Mouse (Mus musculus): ENCODE results near the gene Dnaaf5. TPM values are rescaled to one million over a fixed set of nuclear protein-coding genes. Genes with fewer than 3 reads are reported as not detected.

Dnaaf5 gene
- polyA plus RNA-seq, 1 experiment from 2014 or later: 12.9 TPM

- 6% methylated on average over 12 of the region's 12 CpGs for WGBS
- Histone ChIP-seq H3K9me3 (replicated peaks) (no peaks in the 10 kb centered on the region), H3K4me3 (peak overlapping the region; percentile 68), H3K27me3 (ENCODE audit: low read depth, poor library complexity, severe bottlenecking) (peaks cover 50% of the 10 kb centered on the region), H3K36me3 (no peaks in the 10 kb centered on the region), H3K4me1 (peaks cover 11% of the 10 kb centered on the region), H3K27ac (peak overlapping the region; percentile 78)
- peak; percentile 39 for DNase-seq (ENCODE audit: low spot score)
Observed at GRCm38 (mm10) chr5:139129078-139129477, 20.9 kb upstream of the Dnaaf5 start.

- no peaks in the 10 kb centered on the region for H3K9me3 ChIP-seq (replicated peaks)
- peaks cover 50% of the 10 kb centered on the region for H3K27me3 ChIP-seq (ENCODE audit: low read depth, poor library complexity, severe bottlenecking)
- H3K4me1 ChIP-seq: peaks cover 11% of the 10 kb centered on the region
- H3K4me3 ChIP-seq: peak overlapping the region; percentile 68
- DNase-seq (ENCODE audit: low spot score): peak; percentile 52
- no peaks in the 10 kb centered on the region for H3K36me3 ChIP-seq
- H3K27ac ChIP-seq: peak overlapping the region; percentile 78
- WGBS: 5% methylated on average over 44 of the region's 55 CpGs
Observed at GRCm38 (mm10) chr5:139129572-139130151, 20.4 kb upstream of the Dnaaf5 start.

GRCm38 (mm10) chr5:139130351-139130750, 19.7 kb upstream of the Dnaaf5 start:
- Histone ChIP-seq H3K9me3 (replicated peaks) (no peaks in the 10 kb centered on the region), H3K4me3 (0 out of 2 replicates have a peak overlapping the region, but pooled peaks have one; percentile 68), H3K36me3 (no peaks in the 10 kb centered on the region), H3K27ac (no peak overlapping the region), H3K27me3 (ENCODE audit: low read depth, poor library complexity, severe bottlenecking) (peaks cover 50% of the 10 kb centered on the region), H3K4me1 (peaks cover 11% of the 10 kb centered on the region)
- DNase-seq (ENCODE audit: low spot score): no peak
- WGBS: 80% methylated on average over 5 of the region's 5 CpGs

- Histone ChIP-seq H3K27ac (no peak overlapping the region), H3K27me3 (ENCODE audit: low read depth, poor library complexity, severe bottlenecking) (peaks cover 27% of the 10 kb centered on the region), H3K36me3 (no peaks in the 10 kb centered on the region), H3K4me3 (no peak overlapping the region), H3K9me3 (replicated peaks) (no peaks in the 10 kb centered on the region), H3K4me1 (peaks cover 4% of the 10 kb centered on the region; the same call in 1 of the 2 replicates)
- WGBS: 83% methylated on average over 8 of the region's 8 CpGs
- DNase-seq (ENCODE audit: low spot score): no peak
Observed at GRCm38 (mm10) chr5:139134501-139134900, 15.5 kb upstream of the Dnaaf5 start.

- no peak for DNase-seq (ENCODE audit: low spot score)
- no peak overlapping the region for H3K27ac ChIP-seq
- no peaks in the 10 kb centered on the region for H3K36me3 ChIP-seq
- H3K4me1 ChIP-seq: no peaks in the 10 kb centered on the region
- H3K9me3 ChIP-seq (replicated peaks): no peaks in the 10 kb centered on the region
- H3K4me3 ChIP-seq: no peak overlapping the region
- H3K27me3 ChIP-seq (ENCODE audit: low read depth, poor library complexity, severe bottlenecking): peaks cover 8% of the 10 kb centered on the region
- 70% methylated on average over 1 of the region's 1 CpGs for WGBS
Observed at GRCm38 (mm10) chr5:139136341-139136740, 13.7 kb upstream of the Dnaaf5 start.

GRCm38 (mm10) chr5:139137176-139137575, 12.8 kb upstream of the Dnaaf5 start:
- Histone ChIP-seq H3K36me3 (no peaks in the 10 kb centered on the region), H3K9me3 (replicated peaks) (no peaks in the 10 kb centered on the region), H3K27ac (no peak overlapping the region), H3K4me3 (no peak overlapping the region), H3K4me1 (no peaks in the 10 kb centered on the region), H3K27me3 (ENCODE audit: low read depth, poor library complexity, severe bottlenecking) (peaks cover under 1% of the 10 kb centered on the region; the same call in 1 of the 2 replicates)
- DNase-seq (ENCODE audit: low spot score): no peak
- WGBS: 90% methylated on average over 6 of the region's 6 CpGs

- Histone ChIP-seq H3K36me3 (no peaks in the 10 kb centered on the region), H3K27me3 (ENCODE audit: low read depth, poor library complexity, severe bottlenecking) (no peaks in the 10 kb centered on the region), H3K9me3 (replicated peaks) (no peaks in the 10 kb centered on the region), H3K27ac (no peak overlapping the region), H3K4me3 (no peak overlapping the region), H3K4me1 (no peaks in the 10 kb centered on the region)
- DNase-seq (ENCODE audit: low spot score): no peak
- WGBS: 79% methylated on average over 12 of the region's 12 CpGs
Observed at GRCm38 (mm10) chr5:139138261-139138925, 11.6 kb upstream of the Dnaaf5 start.

- H3K27me3 ChIP-seq (ENCODE audit: low read depth, poor library complexity, severe bottlenecking): no peaks in the 10 kb centered on the region
- 84% methylated on average over 8 of the region's 8 CpGs for WGBS
- no peak overlapping the region for H3K4me3 ChIP-seq
- H3K4me1 ChIP-seq: no peaks in the 10 kb centered on the region
- no peaks in the 10 kb centered on the region for H3K9me3 ChIP-seq (replicated peaks)
- DNase-seq (ENCODE audit: low spot score): no peak
- H3K27ac ChIP-seq: no peak overlapping the region
- H3K36me3 ChIP-seq: no peaks in the 10 kb centered on the region
Observed at GRCm38 (mm10) chr5:139138926-139139472, 11.0 kb upstream of the Dnaaf5 start.

- Histone ChIP-seq H3K4me1 (no peaks in the 10 kb centered on the region), H3K27me3 (ENCODE audit: low read depth, poor library complexity, severe bottlenecking) (no peaks in the 10 kb centered on the region)
- WGBS: 85% methylated on average over 9 of the region's 9 CpGs
Observed at GRCm38 (mm10) chr5:139140589-139140988, 9.4 kb upstream of the Dnaaf5 start.

GRCm38 (mm10) chr5:139141326-139141725, 8.7 kb upstream of the Dnaaf5 start:
- no peaks in the 10 kb centered on the region for H3K9me3 ChIP-seq (replicated peaks)
- no peak for DNase-seq (ENCODE audit: low spot score)
- no peaks in the 10 kb centered on the region for H3K27me3 ChIP-seq (ENCODE audit: low read depth, poor library complexity, severe bottlenecking)
- H3K4me3 ChIP-seq: no peak overlapping the region
- no peaks in the 10 kb centered on the region for H3K36me3 ChIP-seq
- 75% methylated on average over 5 of the region's 5 CpGs for WGBS
- H3K4me1 ChIP-seq: no peaks in the 10 kb centered on the region
- no peak overlapping the region for H3K27ac ChIP-seq

More at GRCm38 (mm10) chr5:139140589-139140988, 9.4 kb upstream of the Dnaaf5 start:
- H3K36me3 ChIP-seq: no peaks in the 10 kb centered on the region
- H3K4me3 ChIP-seq: no peak overlapping the region
- no peak for DNase-seq (ENCODE audit: low spot score)
- H3K9me3 ChIP-seq (replicated peaks): no peaks in the 10 kb centered on the region
- H3K27ac ChIP-seq: no peak overlapping the region

- 89% methylated on average over 3 of the region's 3 CpGs for WGBS
- Histone ChIP-seq H3K4me1 (peaks cover under 1% of the 10 kb centered on the region), H3K4me3 (no peak overlapping the region), H3K27me3 (ENCODE audit: low read depth, poor library complexity, severe bottlenecking) (no peaks in the 10 kb centered on the region), H3K27ac (no peak overlapping the region), H3K9me3 (replicated peaks) (no peaks in the 10 kb centered on the region), H3K36me3 (no peaks in the 10 kb centered on the region)
- DNase-seq (ENCODE audit: low spot score): no peak
Observed at GRCm38 (mm10) chr5:139143890-139144289, 6.1 kb upstream of the Dnaaf5 start.

- H3K27ac ChIP-seq: no peak overlapping the region
- no peak for DNase-seq (ENCODE audit: low spot score)
- H3K9me3 ChIP-seq (replicated peaks): no peaks in the 10 kb centered on the region
- H3K27me3 ChIP-seq (ENCODE audit: low read depth, poor library complexity, severe bottlenecking): no peaks in the 10 kb centered on the region
- no peaks in the 10 kb centered on the region for H3K36me3 ChIP-seq
- WGBS: 90% methylated on average over 4 of the region's 4 CpGs
- peaks cover 9% of the 10 kb centered on the region for H3K4me1 ChIP-seq
- H3K4me3 ChIP-seq: no peak overlapping the region
Observed at GRCm38 (mm10) chr5:139145726-139146125, 4.3 kb upstream of the Dnaaf5 start.

GRCm38 (mm10) chr5:139146476-139147075, 3.4 kb upstream of the Dnaaf5 start:
- no peak for DNase-seq (ENCODE audit: low spot score)
- WGBS: 93% methylated on average over 11 of the region's 11 CpGs
- Histone ChIP-seq H3K4me1 (peaks cover 18% of the 10 kb centered on the region), H3K36me3 (no peaks in the 10 kb centered on the region), H3K27me3 (ENCODE audit: low read depth, poor library complexity, severe bottlenecking) (no peaks in the 10 kb centered on the region), H3K4me3 (no peak overlapping the region), H3K27ac (no peak overlapping the region), H3K9me3 (replicated peaks) (no peaks in the 10 kb centered on the region)
